Mouse (Mus musculus) liver, embryonic 16.5 days (tissue): ENCODE data around the gene Zdhhc17. TPM values are rescaled to one million over a fixed set of nuclear protein-coding genes. Genes with fewer than 3 reads are reported as not detected.

Source experiments
- ATAC-seq: fragments of 200-750 bp; cut with Nextera tagmentation; 2 replicates; pipeline ENCODE4 v1.8.0; 2017; ENCODE audit warnings: low read depth, mild to moderate bottlenecking, moderate number of reproducible peaks, moderate library complexity
- H3K27ac ChIP-seq: fragments of 300-500 bp; sonication (generic); 2 replicates; pipeline ENCODE4 v1.5.1; 2014; ENCODE audit warnings: mild to moderate bottlenecking, low read length
- H3K27me3 ChIP-seq: fragments of 300-500 bp; sonication (generic); 2 replicates; pipeline ENCODE4 v1.6.1; 2014; ENCODE audit warnings: low read depth, low read length, mixed read lengths; ENCODE audit not compliant: control insufficient read depth, insufficient read depth
- H3K36me3 ChIP-seq: fragments of 300-500 bp; sonication (generic); 2 replicates; pipeline ENCODE4 v1.6.1; 2014; ENCODE audit warnings: mild to moderate bottlenecking; ENCODE audit not compliant: control insufficient read depth, insufficient read depth
- H3K4me1 ChIP-seq: fragments of 300-500 bp; sonication (generic); 2 replicates; pipeline ENCODE4 v1.6.1; 2014; ENCODE audit warnings: low read depth, low read length, mixed read lengths; ENCODE audit not compliant: control insufficient read depth
- H3K4me2 ChIP-seq: fragments of 300-500 bp; sonication (generic); 2 replicates; pipeline ENCODE4 v1.6.1; 2014; ENCODE audit warnings: low read depth, low read length, mixed read lengths
- H3K4me3 ChIP-seq: fragments of 300-500 bp; sonication (generic); 2 replicates; pipeline ENCODE4 v1.5.1; 2014; ENCODE audit warnings: low read depth, mild to moderate bottlenecking, low read length
- H3K9ac ChIP-seq: fragments of 300-500 bp; sonication (generic); 2 replicates; pipeline ENCODE4 v1.6.1; 2014; ENCODE audit warnings: low read depth, low read length
- H3K9me3 ChIP-seq: fragments of 300-500 bp; sonication (generic); replicated peaks from 2 replicates; pipeline ENCODE4 v1.6.1; 2016; ENCODE audit warnings: low read length; ENCODE audit not compliant: control insufficient read depth
- WGBS: fragments of 180-500 bp; shearing (Covaris S2); extraction: QIAGEN DNeasy Blood & Tissue Kit; methylation state at CpG from one replicate; pipeline ENCODE4 v1.1.7; 2014; ENCODE audit not compliant: insufficient replicate concordance; 5-methylcytosine and 5-hydroxymethylcytosine counted together
- polyA plus RNA-seq: library from polyadenylated mRNA; unstranded; fragments of >200 nt; fragmentation: Nextera tagmentation; extraction: Ambion mirVana; gene quantifications from 2 replicates; pipeline ENCODE4 v1.2.1, GENCODE M21; 2015

Gene Zdhhc17
- polyA plus RNA-seq, 1 experiment from 2014 or later: 4.6 TPM

- 57% methylated on average over 5 of the region's 5 CpGs for WGBS
- no peaks in the 10 kb centered on the region for H3K36me3 ChIP-seq
- no peaks in the 10 kb centered on the region for H3K9me3 ChIP-seq
- no peak overlapping the region for H3K4me3 ChIP-seq
- H3K27ac ChIP-seq: no peak overlapping the region
- peaks cover 16% of the 10 kb centered on the region for H3K4me1 ChIP-seq
- no peak overlapping the region for H3K4me2 ChIP-seq
- no peaks in the 10 kb centered on the region for H3K27me3 ChIP-seq
- ATAC-seq: no peak
- H3K9ac ChIP-seq: no peak overlapping the region
Observed at GRCm38 (mm10) chr10:110993249-110993648, 16.7 kb downstream of the Zdhhc17 start.

GRCm38 (mm10) chr10:110992047-110992431 lies 17.9 kb downstream of the Zdhhc17 start:
- Histone ChIP-seq H3K9ac (no peak overlapping the region; the same call in 1 of the 2 replicates), H3K27ac (peak overlapping the region; percentile 38), H3K4me2 (peak overlapping the region; percentile 33; the same call in 1 of the 2 replicates), H3K4me1 (peaks cover 16% of the 10 kb centered on the region), H3K4me3 (no peak overlapping the region), H3K27me3 (no peaks in the 10 kb centered on the region), H3K36me3 (no peaks in the 10 kb centered on the region), H3K9me3 (no peaks in the 10 kb centered on the region)
- ATAC-seq: peak; percentile 74
- 16% methylated on average over 9 of the region's 9 CpGs for WGBS

GRCm38 (mm10) chr10:110991307-110992046 lies 18.5 kb downstream of the Zdhhc17 start:
- Histone ChIP-seq H3K4me2 (peak overlapping the region; percentile 33; the same call in 1 of the 2 replicates), H3K4me1 (peaks cover 16% of the 10 kb centered on the region), H3K9ac (no peak overlapping the region), H3K4me3 (no peak overlapping the region), H3K9me3 (no peaks in the 10 kb centered on the region), H3K27me3 (no peaks in the 10 kb centered on the region), H3K27ac (peak overlapping the region; percentile 38), H3K36me3 (no peaks in the 10 kb centered on the region)
- 40% methylated on average over 6 of the region's 6 CpGs for WGBS
- ATAC-seq: peak; percentile 36

GRCm38 (mm10) chr10:110989729-110990128 lies 20.2 kb downstream of the Zdhhc17 start:
- H3K4me2 ChIP-seq: no peak overlapping the region
- H3K9me3 ChIP-seq: no peaks in the 10 kb centered on the region
- no peak overlapping the region for H3K9ac ChIP-seq
- ATAC-seq: no peak
- H3K27me3 ChIP-seq: no peaks in the 10 kb centered on the region
- H3K4me1 ChIP-seq: peaks cover 16% of the 10 kb centered on the region
- H3K27ac ChIP-seq: no peak overlapping the region
- no peaks in the 10 kb centered on the region for H3K36me3 ChIP-seq
- 52% methylated on average over 2 of the region's 2 CpGs for WGBS
- H3K4me3 ChIP-seq: no peak overlapping the region

GRCm38 (mm10) chr10:110986682-110987081 lies 23.3 kb downstream of the Zdhhc17 start:
- Histone ChIP-seq H3K4me3 (no peak overlapping the region), H3K4me2 (no peak overlapping the region), H3K9ac (no peak overlapping the region), H3K27me3 (no peaks in the 10 kb centered on the region), H3K27ac (no peak overlapping the region), H3K36me3 (no peaks in the 10 kb centered on the region), H3K9me3 (no peaks in the 10 kb centered on the region), H3K4me1 (peaks cover 7% of the 10 kb centered on the region)
- ATAC-seq: no peak
- WGBS: 74% methylated on average over 17 of the region's 17 CpGs

GRCm38 (mm10) chr10:110982771-110983170 lies 27.2 kb downstream of the Zdhhc17 start:
- Histone ChIP-seq H3K27ac (no peak overlapping the region), H3K9me3 (no peaks in the 10 kb centered on the region), H3K4me1 (no peaks in the 10 kb centered on the region; the same call in 1 of the 2 replicates), H3K4me3 (no peak overlapping the region), H3K36me3 (no peaks in the 10 kb centered on the region), H3K27me3 (no peaks in the 10 kb centered on the region), H3K9ac (no peak overlapping the region), H3K4me2 (no peak overlapping the region)
- WGBS: 65% methylated on average over 4 of the region's 4 CpGs
- ATAC-seq: peak; percentile 49; the same call in 1 of the 2 replicates

GRCm38 (mm10) chr10:110980441-110980840 lies 29.5 kb downstream of the Zdhhc17 start:
- Histone ChIP-seq H3K27me3 (no peaks in the 10 kb centered on the region), H3K4me2 (no peak overlapping the region), H3K4me3 (no peak overlapping the region), H3K9me3 (no peaks in the 10 kb centered on the region), H3K36me3 (no peaks in the 10 kb centered on the region), H3K9ac (no peak overlapping the region), H3K4me1 (no peaks in the 10 kb centered on the region; the same call in 1 of the 2 replicates), H3K27ac (no peak overlapping the region)
- no peak for ATAC-seq
- 74% methylated on average over 6 of the region's 6 CpGs for WGBS

- no peak for ATAC-seq
- no peak overlapping the region for H3K4me2 ChIP-seq
- 22% methylated on average over 2 of the region's 2 CpGs for WGBS
- H3K4me3 ChIP-seq: no peak overlapping the region
- H3K27ac ChIP-seq: no peak overlapping the region
- no peaks in the 10 kb centered on the region for H3K36me3 ChIP-seq
- no peaks in the 10 kb centered on the region; the same call in 1 of the 2 replicates for H3K4me1 ChIP-seq
- H3K9me3 ChIP-seq: no peaks in the 10 kb centered on the region
- no peaks in the 10 kb centered on the region for H3K27me3 ChIP-seq
- no peak overlapping the region for H3K9ac ChIP-seq
Observed at GRCm38 (mm10) chr10:110979431-110979830, 30.5 kb downstream of the Zdhhc17 start.

- H3K4me3 ChIP-seq: no peak overlapping the region
- H3K9ac ChIP-seq: no peak overlapping the region
- no peak overlapping the region for H3K4me2 ChIP-seq
- no peaks in the 10 kb centered on the region for H3K9me3 ChIP-seq
- H3K27ac ChIP-seq: no peak overlapping the region
- ATAC-seq: no peak
- no peaks in the 10 kb centered on the region for H3K27me3 ChIP-seq
- H3K36me3 ChIP-seq: no peaks in the 10 kb centered on the region
- 41% methylated on average over 2 of the region's 2 CpGs for WGBS
- H3K4me1 ChIP-seq: no peaks in the 10 kb centered on the region; the same call in 1 of the 2 replicates
Observed at GRCm38 (mm10) chr10:110977379-110977778, 32.6 kb downstream of the Zdhhc17 start.
